Mouse (Mus musculus): Measurements from ENCODE around the gene Fam172a. TPM values are rescaled to one million over a fixed set of nuclear protein-coding genes. Genes with fewer than 3 reads are reported as not detected.
"Not testable (repeated sequence)": the region's sequence is repeated elsewhere in the genome, so short reads cannot be mapped to it uniquely, and the experiment has no call there.

Gene Fam172a
- 1 to 10 TPM; 6.2 to 9.2 TPM for total RNA-seq (2021)
- long read RNA-seq, experiment 1, partial matches to known transcripts: 5 of 13 reads
- long read RNA-seq, experiment 1, other reads (novel, unspliced or antisense): 2 of 13 reads
- long read RNA-seq, experiment 2, partial matches to known transcripts: 1 of 16 reads
- long read RNA-seq, experiment 2, other reads (novel, unspliced or antisense): 10 of 16 reads

DNA sequence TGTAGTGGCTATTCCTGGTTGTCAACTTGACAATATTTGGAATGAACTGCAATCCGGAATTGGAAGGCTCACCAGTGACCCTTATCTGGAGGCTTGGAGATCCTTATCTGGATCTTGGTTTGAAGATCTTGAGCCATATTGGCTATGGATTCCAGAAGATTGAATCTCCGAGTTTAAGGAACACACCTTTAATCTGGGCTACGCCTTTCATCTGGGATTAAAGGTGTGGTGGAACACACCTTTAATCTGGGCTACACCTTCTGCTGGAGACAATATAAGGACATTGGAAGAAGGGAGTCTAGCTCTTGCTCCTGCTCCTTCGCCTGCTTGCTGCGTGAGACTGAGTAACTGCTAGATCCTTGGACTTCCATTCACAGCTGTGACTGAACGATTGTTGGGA lies at the start of gene Fam172a:
Fam172a (plus strand) TSS at position 301 of the 400 bp plus-strand sequence.
- not testable (repeated sequence) for DNase-seq (ENCODE audit: low spot score)

DNA sequence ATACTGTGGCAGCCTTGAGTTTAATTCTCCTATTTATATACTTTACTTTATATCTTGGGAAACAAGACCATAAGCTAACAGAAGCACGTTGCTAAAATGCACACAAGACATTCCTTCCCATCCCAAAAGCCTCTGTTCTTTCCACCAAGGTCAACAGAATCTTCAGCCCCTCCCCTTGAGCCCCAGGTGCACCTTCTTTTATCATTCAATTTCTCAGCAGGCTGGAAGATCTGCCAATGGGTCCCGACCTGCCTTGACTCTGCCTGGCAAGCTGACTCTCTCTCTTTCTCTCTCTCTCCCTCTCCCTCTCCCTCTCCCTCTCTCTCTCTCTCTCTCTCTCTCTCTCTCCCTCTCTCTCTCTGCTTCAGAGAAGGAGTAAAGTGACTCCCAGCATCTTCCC lies 13.2 kb upstream of the Fam172a start:
- DNase-seq (ENCODE audit: low spot score): no peak

DNA sequence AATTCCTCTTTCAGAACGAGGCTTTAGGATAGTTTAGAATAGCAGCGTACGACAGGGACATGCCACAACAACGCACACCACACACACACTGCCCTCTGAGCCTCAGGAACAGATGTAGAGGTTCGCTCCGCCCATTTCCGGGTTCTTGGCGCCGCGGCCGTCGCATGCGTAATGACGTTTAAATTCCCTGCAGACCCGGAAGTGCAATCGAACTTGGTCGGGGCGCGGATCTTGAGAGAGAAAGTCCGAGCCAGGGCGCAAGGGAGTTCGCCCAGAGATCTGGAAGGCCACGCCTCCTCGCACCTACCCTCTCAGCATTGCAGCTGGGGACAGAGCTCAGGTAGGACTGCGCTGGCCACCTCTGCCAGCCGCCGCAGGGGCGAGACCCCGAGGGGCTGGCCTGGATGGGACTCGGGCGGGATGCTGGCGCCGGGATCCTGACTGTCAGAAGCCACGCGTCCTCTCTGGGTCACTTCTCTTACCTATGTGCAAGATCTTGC lies 6.7 kb downstream of the Fam172a start:
- DNase-seq (ENCODE audit: low spot score): peak; percentile 93

- no peak for DNase-seq (ENCODE audit: low spot score)
Measured at GRCm38 (mm10) chr13:77717499-77717898, 15.7 kb downstream of the Fam172a start.

DNA sequence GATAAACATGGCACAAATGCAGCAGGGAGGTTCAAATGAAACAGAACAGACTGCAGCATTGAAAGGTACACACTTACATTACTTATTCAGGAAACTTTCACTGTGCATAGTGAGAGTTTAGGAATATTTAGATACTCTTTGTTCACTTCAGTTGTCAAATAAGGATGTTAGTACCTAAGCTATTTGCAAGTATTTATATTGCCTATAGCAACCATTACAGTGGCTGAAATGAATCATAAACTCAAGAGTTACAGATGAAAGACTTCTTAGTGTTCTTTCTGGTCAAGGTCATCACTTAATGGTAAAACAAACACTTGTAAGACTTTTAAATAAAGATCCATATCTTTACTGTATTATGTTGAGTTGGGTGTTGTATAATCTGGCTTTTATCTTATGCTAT lies 41.0 kb downstream of the Fam172a start:
- DNase-seq (ENCODE audit: low spot score): no peak

DNA sequence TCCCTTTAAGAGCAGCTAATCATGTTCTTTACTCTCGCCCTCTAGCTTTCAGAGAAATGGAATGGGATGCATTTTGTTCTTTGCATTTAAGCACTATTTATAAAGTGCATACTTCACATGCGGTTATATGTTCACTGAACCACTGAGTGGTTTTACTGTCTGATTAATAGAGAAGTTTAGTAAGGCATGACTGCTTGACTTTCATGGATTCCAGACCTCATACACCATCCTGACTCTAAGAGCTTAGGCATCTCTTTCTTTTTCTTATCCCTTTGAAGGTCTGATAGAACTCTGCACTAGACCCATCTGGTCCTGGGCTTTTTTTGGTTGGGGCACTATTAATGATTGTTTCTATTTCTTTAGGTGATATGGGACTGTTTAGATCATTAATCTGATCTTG lies 75.8 kb downstream of the Fam172a start:
- DNase-seq (ENCODE audit: low spot score): no peak

- DNase-seq (ENCODE audit: low spot score): not testable (repeated sequence)
Measured at GRCm38 (mm10) chr13:77807341-77807740, 105.5 kb downstream of the Fam172a start.

DNA sequence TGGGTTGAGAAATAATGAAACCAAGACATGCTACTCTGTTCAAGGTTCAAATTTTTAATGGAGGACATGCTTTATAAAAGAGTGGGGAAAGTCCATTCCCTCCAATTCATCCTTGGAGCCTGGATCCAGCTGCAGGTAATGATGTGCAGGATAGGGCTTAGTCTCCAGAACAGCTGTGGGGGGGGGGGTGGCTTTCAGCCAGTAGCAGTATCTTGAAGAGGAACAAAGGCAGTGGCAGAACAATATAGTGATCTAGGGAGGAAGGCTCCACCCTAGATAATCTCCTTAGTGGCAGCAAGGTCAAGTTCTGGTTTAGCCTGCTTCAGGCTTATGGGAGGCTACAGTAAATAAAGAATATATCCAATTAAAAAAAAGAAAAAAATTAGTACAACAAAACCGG lies 108.6 kb downstream of the Fam172a start:
- no peak for DNase-seq (ENCODE audit: low spot score)

DNA sequence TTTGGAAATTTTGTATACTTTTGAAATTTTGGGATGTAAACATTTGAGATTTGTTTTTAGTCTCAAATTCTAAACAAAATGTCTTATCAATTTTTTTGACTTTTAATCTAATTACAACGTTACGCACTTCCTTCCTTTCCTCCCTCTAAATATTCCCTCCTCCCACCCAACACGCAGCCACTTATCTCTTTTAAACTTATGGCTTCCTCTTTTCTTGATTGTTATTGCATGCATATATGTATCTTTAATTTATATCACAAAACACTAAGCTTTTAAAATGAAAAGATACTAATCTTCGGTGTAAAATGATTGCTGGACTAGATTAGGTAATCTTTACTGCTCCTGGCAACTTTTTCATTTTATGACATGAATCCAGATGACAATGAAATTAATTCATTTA lies 124.3 kb downstream of the Fam172a start:
- DNase-seq (ENCODE audit: low spot score): no peak

DNA sequence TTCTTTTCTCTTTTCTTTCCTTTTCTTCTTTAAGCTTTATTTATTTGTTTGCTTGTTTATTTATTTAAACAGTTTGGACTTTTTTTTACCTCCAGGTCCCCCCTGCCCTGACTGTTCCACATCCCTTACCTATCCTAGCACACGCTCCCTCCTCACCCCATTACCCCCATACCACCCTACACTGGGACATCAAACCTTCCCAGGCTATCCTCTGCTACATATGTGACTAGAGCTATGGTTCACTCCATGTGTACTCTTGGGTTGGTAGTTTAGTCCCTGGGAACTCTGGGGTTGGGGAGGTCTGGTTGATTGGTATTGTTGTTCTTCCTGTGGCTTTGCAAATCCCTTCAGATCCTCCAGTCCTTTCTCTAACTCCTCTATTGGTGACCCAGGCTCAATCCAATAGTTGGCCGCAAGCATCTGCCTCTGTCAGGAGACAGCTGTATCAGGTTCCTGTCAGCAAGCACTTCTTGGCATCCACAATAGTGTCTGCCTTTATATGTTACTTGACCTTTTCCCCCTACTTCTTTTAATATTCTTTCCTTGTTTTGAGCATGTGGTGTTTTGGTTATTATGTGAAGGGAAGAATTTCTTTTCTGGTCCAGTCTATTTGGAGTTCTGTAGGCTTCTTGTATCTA lies 141.3 kb downstream of the Fam172a start:
- no peak for DNase-seq (ENCODE audit: low spot score)

- DNase-seq (ENCODE audit: low spot score): no peak
Measured at GRCm38 (mm10) chr13:77848868-77849267, 147.0 kb downstream of the Fam172a start.

GRCm38 (mm10) chr13:77864804-77865203 lies 163.0 kb downstream of the Fam172a start:
- no peak for DNase-seq (ENCODE audit: low spot score)

- DNase-seq (ENCODE audit: low spot score): no peak
Measured at GRCm38 (mm10) chr13:77868314-77868713, 166.5 kb downstream of the Fam172a start.

DNA sequence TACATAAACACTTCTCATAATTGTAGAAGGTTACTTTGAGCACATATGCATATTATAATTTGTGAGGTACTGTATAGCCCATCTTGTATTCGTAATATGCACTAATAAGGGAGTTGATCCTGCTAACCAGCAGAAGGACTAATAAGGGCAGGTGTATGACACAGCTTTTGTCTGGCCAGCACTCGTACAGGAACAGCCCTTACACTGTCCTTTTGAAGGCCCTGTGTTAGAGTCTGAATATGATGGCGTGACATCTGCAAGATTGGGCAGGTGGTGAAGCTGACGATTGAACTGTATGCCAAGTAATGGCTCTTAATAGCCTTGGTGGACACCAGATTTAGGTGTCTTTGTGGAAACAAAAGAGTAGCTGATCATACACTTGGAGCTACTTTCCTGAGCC lies 176.3 kb downstream of the Fam172a start:
- no peak for DNase-seq (ENCODE audit: low spot score)

GRCm38 (mm10) chr13:77878545-77878944 lies 176.7 kb downstream of the Fam172a start:
- no peak for DNase-seq (ENCODE audit: low spot score)

DNA sequence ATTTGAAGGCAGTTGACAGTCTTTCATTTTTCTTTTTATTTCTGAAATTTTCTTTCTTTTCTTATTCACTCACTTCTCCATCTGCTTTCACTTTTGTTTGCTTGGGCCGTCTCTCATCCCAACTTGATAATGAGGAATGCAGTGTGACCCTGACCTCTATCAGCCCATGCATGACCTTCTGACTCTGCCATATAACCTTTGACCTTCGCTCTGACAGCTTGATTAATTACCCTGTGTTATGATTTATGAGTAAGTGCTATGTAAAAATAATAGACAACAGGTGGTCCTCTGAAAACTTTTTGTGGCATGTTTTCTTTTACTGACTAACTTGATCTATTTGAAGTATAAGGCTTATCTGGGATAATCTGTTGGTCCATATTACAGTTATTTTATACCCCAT lies 195.8 kb downstream of the Fam172a start:
- no peak for DNase-seq (ENCODE audit: low spot score)

GRCm38 (mm10) chr13:77898066-77898796 lies 196.4 kb downstream of the Fam172a start:
- DNase-seq (ENCODE audit: low spot score): no peak

GRCm38 (mm10) chr13:77899725-77900124 lies 197.9 kb downstream of the Fam172a start:
- DNase-seq (ENCODE audit: low spot score): no peak

- DNase-seq (ENCODE audit: low spot score): no peak
Measured at GRCm38 (mm10) chr13:77900843-77901242, 199.0 kb downstream of the Fam172a start.

DNA sequence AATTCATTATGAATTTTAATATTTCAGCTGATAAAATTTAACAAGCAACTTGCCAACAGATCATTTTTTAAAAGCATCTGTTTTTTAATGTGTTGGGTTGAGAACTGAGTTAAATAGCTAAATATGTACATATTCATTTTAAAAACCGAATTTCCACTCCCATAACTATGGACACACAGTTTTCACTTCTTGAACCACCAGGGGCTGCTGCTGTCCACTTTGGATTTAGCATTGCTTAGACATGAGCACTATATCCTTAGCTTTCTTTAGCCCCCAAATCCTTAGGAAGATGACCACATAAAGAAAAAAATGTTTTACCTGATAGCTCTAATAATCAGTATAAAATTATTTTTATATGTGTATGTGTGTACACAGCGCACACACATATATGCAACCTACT lies 207.4 kb downstream of the Fam172a start:
- DNase-seq (ENCODE audit: low spot score): no peak

DNA sequence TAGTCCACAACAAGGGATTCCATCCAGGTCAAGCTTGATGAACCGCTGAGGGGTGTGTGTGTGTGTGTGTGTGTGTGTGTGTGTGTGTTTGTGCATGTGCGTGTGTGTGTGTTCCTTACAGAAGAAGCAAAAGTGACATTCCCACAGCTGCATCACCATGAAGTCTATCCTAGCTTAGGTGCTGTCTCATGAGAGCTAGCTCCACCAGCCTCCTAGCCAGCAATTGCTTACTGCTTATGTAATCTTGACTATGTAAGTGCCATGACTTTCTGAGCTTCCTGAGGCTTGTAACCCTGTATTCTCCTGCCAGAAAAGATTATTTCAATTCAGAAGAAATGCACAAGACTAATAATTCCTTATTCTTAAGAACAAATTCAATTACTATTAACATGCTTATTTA lies 221.0 kb downstream of the Fam172a start:
- no peak for DNase-seq (ENCODE audit: low spot score)

GRCm38 (mm10) chr13:77957611-77958010 lies 255.8 kb downstream of the Fam172a start:
- no peak for DNase-seq (ENCODE audit: low spot score)
